Mouse (Mus musculus) thymus, postnatal 0 days (tissue): ENCODE measurements around the gene Ugt1a7c. TPM values are rescaled to one million over a fixed set of nuclear protein-coding genes. Genes with fewer than 3 reads are reported as not detected.
"Not testable (repeated sequence)": the region's sequence is repeated elsewhere in the genome, so short reads cannot be mapped to it uniquely, and the experiment has no call there.

Experiments
- DNase-seq: peaks from one replicate; pipeline ENCODE4 v3.0.0-alpha.2; 2015; ENCODE audit warnings: low spot score
- polyA plus RNA-seq: library from polyadenylated mRNA; unstranded; fragments of >200 nt; fragmentation: Nextera tagmentation; extraction: Ambion mirVana; gene quantifications from 2 replicates; pipeline ENCODE4 v1.2.1, GENCODE M21; 2015

The Ugt1a7c gene
- 1.7 and 2.4 TPM in 2 replicates for polyA plus RNA-seq

DNA sequence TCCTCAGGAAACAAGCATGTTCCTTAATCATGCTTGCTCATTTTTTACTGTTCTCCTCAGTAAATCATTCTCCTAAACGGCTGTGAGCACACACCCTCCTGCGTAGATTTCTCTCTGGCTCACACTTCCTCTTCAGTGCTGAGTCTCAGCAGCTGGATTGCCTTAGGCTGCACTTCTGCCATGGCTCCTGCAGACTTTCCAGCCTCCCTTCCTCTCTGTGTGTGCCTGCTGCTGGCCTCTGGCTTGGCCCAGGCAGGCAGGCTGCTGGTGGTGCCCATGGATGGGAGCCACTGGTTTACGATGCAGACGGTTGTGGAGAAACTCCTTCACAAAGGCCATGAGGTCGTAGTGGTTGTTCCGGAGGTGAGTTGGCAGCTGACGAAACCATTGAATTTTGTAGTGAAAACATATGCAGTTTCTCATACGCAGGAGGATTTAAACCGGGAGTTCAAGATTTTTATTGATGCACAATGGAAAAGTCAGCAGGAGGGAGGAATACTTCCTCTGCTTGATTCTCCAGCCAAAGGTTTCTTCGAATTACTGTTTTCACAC lies at the start of gene Ugt1a7c:
Gene Ugt1a7c, plus strand, starts transcription at position 122 of the 552 bp plus-strand sequence.
- DNase-seq: peak; percentile 17

DNA sequence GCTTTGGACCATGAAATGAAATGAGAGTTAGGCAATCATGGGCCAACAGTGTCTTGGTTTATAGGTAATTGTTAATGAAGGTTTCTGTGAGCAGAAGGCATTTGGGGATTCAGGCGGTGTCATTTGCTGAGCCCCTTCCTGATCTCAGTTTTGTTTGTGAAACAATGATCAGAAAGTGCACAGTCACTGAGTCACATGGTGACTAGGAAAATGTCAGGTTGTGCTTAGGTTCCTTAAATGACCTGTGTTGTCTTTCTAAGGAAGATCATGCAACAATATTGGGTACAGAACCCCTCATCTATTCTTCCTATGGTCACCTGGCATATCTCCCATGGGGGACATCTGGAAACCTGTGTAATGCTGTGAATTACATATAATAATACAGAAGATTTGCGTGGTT lies 47.5 kb upstream of the Ugt1a7c start:
- not testable (repeated sequence) for DNase-seq

- DNase-seq: no peak
Measured at GRCm38 (mm10) chr1:88055088-88055487, 39.8 kb upstream of the Ugt1a7c start, which contains the start of gene Ugt1a10. Gene Ugt1a10 (plus strand): TSS chr1:88055388.

GRCm38 (mm10) chr1:88066472-88067102 lies 28.3 kb upstream of the Ugt1a7c start:
- not testable (repeated sequence) for DNase-seq

GRCm38 (mm10) chr1:88070495-88070894 lies 24.4 kb upstream of the Ugt1a7c start, which contains the start of gene Ugt1a9:
Gene Ugt1a9 (plus strand): TSS chr1:88070800.
- no peak for DNase-seq

DNA sequence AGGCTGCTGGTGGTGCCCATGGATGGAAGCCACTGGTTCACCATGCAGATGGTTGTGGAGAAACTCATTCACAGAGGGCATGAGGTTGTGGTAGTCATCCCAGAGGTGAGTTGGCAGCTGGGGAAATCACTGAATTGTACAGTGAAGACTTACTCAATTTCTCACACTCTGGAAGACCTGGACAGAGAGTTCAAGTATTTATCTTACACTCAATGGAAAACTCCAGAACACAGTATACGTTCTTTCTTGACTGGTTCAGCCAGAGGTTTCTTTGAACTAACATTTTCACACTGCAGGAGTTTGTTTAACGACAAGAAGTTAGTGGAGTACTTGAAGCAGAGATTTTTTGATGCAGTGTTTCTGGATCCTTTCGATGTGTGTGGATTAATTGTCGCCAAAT lies 24.0 kb upstream of the Ugt1a7c start:
- DNase-seq: no peak

- no peak for DNase-seq
Measured at GRCm38 (mm10) chr1:88074471-88074870, 20.4 kb upstream of the Ugt1a7c start.

- DNase-seq: no peak
Measured at GRCm38 (mm10) chr1:88077128-88077527, 17.7 kb upstream of the Ugt1a7c start.

GRCm38 (mm10) chr1:88081670-88082069 lies 13.2 kb upstream of the Ugt1a7c start:
- DNase-seq: no peak

GRCm38 (mm10) chr1:88086125-88086524 lies 8.7 kb upstream of the Ugt1a7c start:
- no peak for DNase-seq

DNA sequence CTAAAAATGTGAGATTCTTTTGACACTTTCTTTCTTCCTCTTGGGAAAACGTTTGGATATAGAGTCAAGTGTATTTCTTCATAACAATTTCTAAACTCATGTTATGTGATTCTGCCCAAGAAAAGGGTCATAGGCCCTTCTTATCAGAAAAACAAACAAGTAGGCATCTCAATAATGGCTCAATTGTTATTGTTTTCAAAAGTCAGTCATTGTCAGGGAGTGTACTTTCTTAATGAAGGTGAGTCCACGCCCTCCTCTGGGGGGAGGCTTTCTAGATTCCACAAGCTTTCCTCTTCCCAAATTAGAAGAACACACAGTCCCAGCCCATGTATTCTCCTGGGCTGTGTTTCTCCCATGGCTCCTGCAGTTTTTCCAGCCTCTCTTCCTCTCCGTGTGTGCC lies 7.3 kb upstream of the Ugt1a7c start, which contains the start of gene Ugt1a8:
Gene Ugt1a8, plus strand, starts transcription at position 301 of the 400 bp plus-strand sequence.
- no peak for DNase-seq

GRCm38 (mm10) chr1:88092341-88092740 lies 2.5 kb upstream of the Ugt1a7c start:
- DNase-seq: no peak

DNA sequence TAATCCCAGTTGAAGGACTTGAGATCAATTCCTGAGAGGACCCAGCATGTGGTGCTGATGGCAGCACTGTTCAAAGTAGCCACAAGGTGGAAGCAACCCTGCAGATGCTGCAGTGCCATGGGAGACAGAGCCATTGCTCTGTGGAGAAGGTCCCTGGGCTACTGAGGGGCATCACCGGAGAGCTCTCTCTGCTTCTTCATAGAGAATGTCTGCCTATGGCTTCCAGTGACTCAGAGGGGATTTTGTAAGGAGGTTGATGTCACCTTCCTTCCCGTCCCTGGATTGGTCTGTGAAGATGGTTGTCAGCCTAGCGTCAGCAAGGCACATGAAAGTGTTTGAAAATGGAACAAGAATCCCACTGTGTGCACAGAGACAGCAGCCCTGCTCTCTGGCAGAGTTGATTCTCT lies 589 bp upstream of the Ugt1a7c start:
- not testable (repeated sequence) for DNase-seq

GRCm38 (mm10) chr1:88098546-88098945 lies 3.7 kb downstream of the Ugt1a7c start:
- DNase-seq: not testable (repeated sequence)

DNA sequence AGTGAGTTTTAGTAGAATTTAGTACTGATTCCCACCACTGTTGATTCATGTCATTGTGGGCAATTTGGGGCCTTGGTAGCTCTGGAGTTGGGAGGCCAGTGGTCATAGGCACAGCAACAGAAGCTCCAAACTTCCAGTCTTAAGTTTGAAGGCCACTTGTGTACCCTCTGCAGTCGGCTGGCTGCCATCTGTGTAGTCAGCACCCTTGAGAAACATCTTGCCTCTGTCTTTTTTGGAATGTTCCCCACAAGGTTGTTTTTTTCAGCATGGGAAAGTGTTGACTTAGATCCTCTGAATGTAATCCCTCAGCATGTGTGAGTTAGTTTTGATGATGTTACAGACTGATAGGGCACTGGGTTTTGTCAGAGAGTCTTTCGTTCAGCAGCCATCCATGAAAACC lies 4.8 kb downstream of the Ugt1a7c start:
- not testable (repeated sequence) for DNase-seq

GRCm38 (mm10) chr1:88103019-88103418 lies 8.2 kb downstream of the Ugt1a7c start, which contains the start of gene Ugt1a6b:
Gene Ugt1a6b (plus strand): TSS chr1:88103252.
- not testable (repeated sequence) for DNase-seq

GRCm38 (mm10) chr1:88103697-88104468 lies 9.0 kb downstream of the Ugt1a7c start:
- not testable (repeated sequence) for DNase-seq

- no peak for DNase-seq
Measured at GRCm38 (mm10) chr1:88104667-88105430, 10.0 kb downstream of the Ugt1a7c start.

DNA sequence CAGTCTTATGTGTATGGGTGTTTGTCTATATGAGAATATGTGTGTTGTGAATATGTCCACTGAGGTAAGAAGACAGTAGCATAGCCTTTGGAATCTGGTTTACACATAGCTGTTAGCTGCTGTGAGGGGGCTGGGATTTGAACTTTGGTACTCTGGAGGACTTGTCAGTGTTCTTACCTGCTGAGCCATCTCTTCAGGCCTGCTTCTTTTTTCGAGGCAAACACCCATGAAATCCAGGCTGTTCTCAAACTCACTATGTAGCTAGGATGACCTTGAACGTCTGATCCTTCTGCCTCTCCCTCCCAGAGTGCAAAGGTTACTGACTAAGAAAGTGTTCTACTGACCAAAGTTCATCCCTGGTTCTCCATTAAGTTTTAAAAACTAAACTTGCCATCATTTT lies 10.8 kb downstream of the Ugt1a7c start:
- DNase-seq: no peak

DNA sequence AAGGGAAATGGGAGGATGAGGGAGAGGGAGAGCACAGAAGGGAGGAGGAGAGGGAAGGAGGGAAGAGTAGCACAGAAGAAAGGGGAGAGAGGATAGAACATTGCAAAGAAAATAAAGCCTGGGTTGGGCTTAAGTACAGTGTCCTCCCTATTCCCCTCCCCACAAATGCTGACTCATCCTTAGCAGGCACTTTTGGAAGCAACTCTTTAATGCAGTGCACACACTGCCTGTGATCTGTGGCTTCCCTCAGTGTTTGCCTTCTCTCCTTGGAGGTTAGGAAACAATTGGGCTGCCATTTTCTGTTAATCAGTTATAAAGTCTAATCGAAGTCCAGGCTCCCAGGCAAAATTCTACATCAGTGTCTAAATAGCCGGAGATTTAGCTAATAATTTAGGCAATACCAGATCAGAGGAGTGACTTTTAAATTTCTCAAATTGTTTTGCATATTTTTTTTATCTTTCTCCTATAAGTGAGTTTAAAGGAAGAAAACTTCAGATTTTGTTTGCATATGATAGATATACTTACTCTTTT lies 14.2 kb downstream of the Ugt1a7c start:
- DNase-seq: not testable (repeated sequence)

GRCm38 (mm10) chr1:88109604-88110003 lies 14.7 kb downstream of the Ugt1a7c start:
- DNase-seq: not testable (repeated sequence)
